Mouse (Mus musculus) gastrocnemius, adult 2 months (tissue): ENCODE measurements around the gene Gm17689. TPM values are rescaled to one million over a fixed set of nuclear protein-coding genes. Genes with fewer than 3 reads are reported as not detected.

Experiments used
- DNase-seq: peaks from one replicate; pipeline ENCODE4 v3.0.0; 2022
- H3K27ac ChIP-seq: fragments of 200-600 bp; 2 replicates; pipeline ENCODE4 v1.8.1; 2022; ENCODE audit warnings: mild to moderate bottlenecking
- H3K4me3 ChIP-seq: fragments of 200-600 bp; 2 replicates; pipeline ENCODE4 v1.8.1; 2022; ENCODE audit warnings: mild to moderate bottlenecking, moderate library complexity
- CTCF ChIP-seq: fragments of 200-600 bp; IDR thresholded peaks from 2 replicates; pipeline ENCODE4 v1.8.1; 2022; ENCODE audit warnings: antibody characterized with exemption, mild to moderate bottlenecking, moderate library complexity
- intact Hi-C: fragments of 180-260 bp; cut with DNase I; formaldehyde crosslinking; loops from one replicate; pipeline ENCODE4 v1.15.1; 2025
- long read RNA-seq, 2 experiments: library from polyadenylated mRNA; stranded (forward); transcript quantifications; one replicate each; pipeline ENCODE4 v2.0.0; 2021
- total RNA-seq, 2 experiments: library from RNA; stranded (reverse); gene quantifications; 2 replicates each; pipeline ENCODE4 v1.2.3; 2021

The Gm17689 gene
- not detected for total RNA-seq
- long read RNA-seq, experiment 1, result 0 reads
- long read RNA-seq, experiment 2, result 0 reads

DNA sequence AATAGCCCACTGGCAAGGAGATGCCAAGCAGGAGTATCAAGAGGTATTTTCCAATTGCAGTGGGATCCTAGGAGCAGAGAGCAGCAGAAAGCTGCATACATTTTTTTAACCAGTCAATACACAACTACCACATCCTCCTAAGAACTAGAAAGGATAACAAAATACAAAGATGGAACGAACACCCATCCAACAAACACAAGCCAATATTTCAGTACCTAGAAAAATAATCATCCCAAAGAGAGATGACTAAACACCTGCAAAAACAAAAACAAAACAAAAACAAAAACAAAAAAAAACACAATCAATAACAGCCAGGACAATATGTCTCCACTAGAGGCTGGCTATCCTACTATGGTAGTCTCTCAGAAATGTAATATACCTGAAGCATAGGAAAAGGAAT lies at the start of gene Gm17689:
Gene Gm17689, minus strand, starts transcription at position 101 of the 400 bp plus-strand sequence.
- Histone ChIP-seq H3K4me3 (no peak within 1 kb of the TSS), H3K27ac (no peak within 1 kb of the TSS)
- no peak for DNase-seq
- intact Hi-C loops, result no loop called here
- no peak for TF ChIP-seq CTCF

GRCm38 (mm10) chr9:36541863-36542262 lies 40.6 kb downstream of the Gm17689 start, which contains the start of gene Gm5615:
Gene Gm5615, minus strand, starts transcription at chr9:36541963.
- no peak for TF ChIP-seq CTCF
- DNase-seq, result no peak
- H3K27ac ChIP-seq, result no peak within 1 kb of the TSS
- intact Hi-C loops, result no loop called here
- no peak within 1 kb of the TSS for H3K4me3 ChIP-seq

Other genes with a start within 250 kb of the Gm17689 start
- gene Gm7257, start 150.8 kb downstream of the Gm17689 start, total RNA-seq, result not detected
- not detected for gene Gm9513, start 107.0 kb downstream of the Gm17689 start, total RNA-seq
- not detected for gene Gm5615, start 40.7 kb downstream of the Gm17689 start, total RNA-seq
- not detected for gene A630095E13Rik, start 60.7 kb upstream of the Gm17689 start, total RNA-seq
- not detected for gene Acrv1, start 110.6 kb upstream of the Gm17689 start, total RNA-seq
- under 1 TPM in 1 of 2 experiments, not detected in 1; 0.70 TPM for gene Chek1, start 144.4 kb upstream of the Gm17689 start, total RNA-seq
- 10 to 100 TPM; 34.3 to 46.0 TPM for gene Stt3a, start 185.0 kb upstream of the Gm17689 start, total RNA-seq
- gene Ei24, start 214.8 kb upstream of the Gm17689 start, total RNA-seq, result 10 to 100 TPM; 78.2 to 79.3 TPM
- 1 to 10 TPM; 4.2 to 4.7 TPM for gene Fez1, start 239.2 kb upstream of the Gm17689 start, total RNA-seq